Mouse (Mus musculus) cerebellum, postnatal 10 days (tissue): ENCODE results near the gene Olfr467.
"Not testable (repeated sequence)": the region's sequence is repeated elsewhere in the genome, so short reads cannot be mapped to it uniquely, and the experiment has no call there.

ENCODE experiments used
- DNase-seq, 2 experiments: peaks; one replicate each; pipeline ENCODE4 v3.0.0; 2021; ENCODE audit warnings: mixed read lengths in 2 of 2

The Olfr467 gene

GRCm38 (mm10) chr7:107811963-107812362 lies at the start of gene Olfr467:
Olfr467 (plus strand) TSS chr7:107812263.
- DNase-seq: no peak

DNA sequence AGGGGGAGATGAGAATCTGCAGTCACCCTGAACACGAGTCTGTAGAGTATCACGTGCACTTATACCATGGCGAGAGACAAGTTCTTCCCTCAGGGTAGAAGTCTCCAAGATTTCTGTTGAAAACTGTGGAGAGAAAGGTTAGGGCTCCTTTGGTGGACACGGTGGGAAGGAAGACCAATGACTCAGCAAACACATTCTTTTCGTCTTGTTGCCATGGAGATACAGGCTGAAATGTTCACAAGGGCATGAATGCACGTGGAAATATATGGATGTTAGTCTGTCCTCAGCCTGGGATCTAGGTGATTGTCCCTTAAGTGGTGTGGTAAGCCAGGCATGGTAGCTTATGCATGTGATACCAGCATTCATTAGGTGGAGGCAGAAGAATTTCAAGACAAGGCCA lies 41.3 kb upstream of the Olfr467 start:
- DNase-seq: no peak

GRCm38 (mm10) chr7:107778216-107778615 lies 33.8 kb upstream of the Olfr467 start:
- no peak for DNase-seq

- peak; percentile 31 to 54 for DNase-seq
These were observed 32.5 kb upstream of the Olfr467 start for GRCm38 (mm10) chr7:107779611-107780010.

DNA sequence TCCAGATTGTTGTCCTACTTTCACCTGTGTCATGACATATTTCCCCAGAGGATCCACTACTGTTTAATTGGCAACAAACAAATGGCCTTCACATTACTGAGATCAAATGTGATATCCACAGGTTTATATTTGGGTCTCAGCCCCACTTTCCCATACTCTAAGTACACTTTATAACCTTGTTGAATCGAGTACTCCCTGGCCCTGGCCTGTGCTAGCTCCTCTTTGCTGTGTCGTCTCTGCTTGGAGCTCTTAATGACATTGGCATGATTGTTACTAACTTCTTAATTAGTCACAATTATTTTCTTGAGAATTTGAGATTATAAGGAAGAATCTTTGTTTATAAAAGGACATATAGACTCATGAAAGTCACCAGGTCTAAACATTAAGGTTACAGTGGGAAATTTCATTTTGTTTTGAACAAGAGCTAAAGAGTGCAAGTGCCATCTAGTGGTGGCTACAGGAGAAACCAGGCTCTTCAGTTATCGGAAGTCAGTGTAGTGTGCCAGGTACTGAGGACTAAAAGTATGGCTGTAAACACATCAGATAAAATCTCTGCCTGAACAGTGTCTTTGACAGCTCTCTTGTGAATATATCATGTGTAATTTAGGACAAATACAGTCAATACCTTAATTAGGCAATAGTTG lies 24.0 kb upstream of the Olfr467 start:
- peak; percentile 28 to 41 for DNase-seq

GRCm38 (mm10) chr7:107796500-107796899 lies 15.6 kb upstream of the Olfr467 start:
- no peak for DNase-seq

DNA sequence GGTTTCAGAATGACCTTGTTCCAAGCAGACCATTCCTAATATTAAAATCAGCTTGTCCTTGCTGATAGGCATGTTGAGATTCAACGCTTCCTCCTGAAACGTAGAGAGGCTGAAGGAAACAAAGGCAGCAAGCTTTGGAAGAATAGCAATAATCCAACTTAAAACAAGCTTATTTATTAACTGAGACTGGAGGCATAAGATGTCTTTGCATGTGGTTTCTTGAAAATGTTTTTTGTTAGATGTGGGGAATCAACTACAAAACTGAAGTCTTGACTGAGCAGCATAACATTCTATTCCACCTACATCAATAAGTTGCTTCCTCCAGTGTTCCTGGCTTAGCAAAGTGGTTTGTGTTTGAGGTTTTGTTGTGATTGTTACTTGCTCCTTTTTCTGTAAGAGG lies 11.0 kb upstream of the Olfr467 start, which contains the start of gene Ovch2:
TSS of gene Ovch2 (minus strand) at position 101 of the 400 bp plus-strand sequence.
- no peak for DNase-seq

- DNase-seq: no peak
These were observed 9.9 kb upstream of the Olfr467 start for GRCm38 (mm10) chr7:107802138-107802537.

GRCm38 (mm10) chr7:107819442-107819841 lies 7.4 kb downstream of the Olfr467 start:
- peak; percentile 1 to 32 for DNase-seq

DNA sequence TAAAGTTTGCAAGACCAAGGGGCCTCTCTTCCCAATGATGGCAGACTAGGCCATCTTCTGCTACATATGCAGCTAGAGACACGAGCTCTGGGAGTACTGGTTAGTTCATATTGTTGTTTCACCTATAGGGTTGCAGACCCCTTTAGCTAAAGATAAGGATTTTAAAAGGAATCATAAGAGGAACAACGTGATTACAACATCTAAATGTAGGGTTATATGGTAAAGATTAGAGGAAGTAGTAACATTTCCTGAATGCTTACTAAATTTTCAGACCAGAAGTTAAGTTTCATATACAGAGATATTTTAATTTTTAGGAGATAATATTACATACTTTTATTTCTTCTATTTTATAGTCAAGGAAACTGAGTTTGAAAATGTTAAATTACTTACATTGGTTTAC lies 11.8 kb downstream of the Olfr467 start:
- DNase-seq: not testable (repeated sequence)

DNA sequence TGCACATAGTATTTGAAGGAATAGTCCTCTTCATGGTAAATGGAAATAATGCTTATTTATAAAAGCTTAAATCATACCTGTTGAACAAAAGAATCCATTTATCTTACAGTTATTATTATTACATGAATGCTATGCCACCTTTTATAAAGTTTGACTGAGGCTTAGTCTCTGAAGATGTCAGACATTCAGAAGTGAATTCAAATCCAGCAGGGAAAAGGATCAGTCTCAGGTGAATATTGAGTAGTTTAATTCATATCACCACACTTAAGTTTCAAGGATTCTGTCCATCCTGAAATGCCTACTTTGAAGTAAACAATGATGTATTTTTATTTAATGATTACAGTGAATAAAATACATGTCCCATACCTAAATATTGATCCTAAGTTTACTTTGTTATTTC lies 13.4 kb downstream of the Olfr467 start, which contains the start of gene Olfr469:
TSS of gene Olfr469 (minus strand) at position 101 of the 400 bp plus-strand sequence.
- not testable (repeated sequence) for DNase-seq

GRCm38 (mm10) chr7:107841719-107842118 lies 29.7 kb downstream of the Olfr467 start:
- DNase-seq: peak; percentile 9 to 23

- DNase-seq: not testable (repeated sequence)
These were observed 35.3 kb downstream of the Olfr467 start, which contains the start of gene Olfr470 for GRCm38 (mm10) chr7:107847390-107847789. Olfr470 (minus strand) TSS chr7:107847490.
